Mouse (Mus musculus): ENCODE results near the gene Cacng1.

The Cacng1 gene

GRCm38 (mm10) chr11:107716332-107716938 lies at the start of gene Cacng1:
Cacng1 (minus strand) TSS chr11:107716522.
- no peak for DNase-seq

GRCm38 (mm10) chr11:107762688-107763460 lies 46.6 kb upstream of the Cacng1 start:
- no peak for DNase-seq

- no peak for DNase-seq
Measured at GRCm38 (mm10) chr11:107761790-107762500, 45.6 kb upstream of the Cacng1 start.

- no peak for DNase-seq
Measured at GRCm38 (mm10) chr11:107760001-107760400, 43.7 kb upstream of the Cacng1 start.

- no peak for DNase-seq
Measured at GRCm38 (mm10) chr11:107759516-107759915, 43.2 kb upstream of the Cacng1 start.

- DNase-seq: no peak
Measured at GRCm38 (mm10) chr11:107749114-107749513, 32.8 kb upstream of the Cacng1 start.

GRCm38 (mm10) chr11:107748243-107749035 lies 32.1 kb upstream of the Cacng1 start:
- no peak for DNase-seq

- DNase-seq: peak; percentile 9
Measured at GRCm38 (mm10) chr11:107743100-107743499, 26.8 kb upstream of the Cacng1 start.

- DNase-seq: no peak
Measured at GRCm38 (mm10) chr11:107738418-107739099, 22.2 kb upstream of the Cacng1 start.

- DNase-seq: no peak
Measured at GRCm38 (mm10) chr11:107737886-107738285, 21.6 kb upstream of the Cacng1 start.

- peak; percentile 21 for DNase-seq
Measured at GRCm38 (mm10) chr11:107734133-107734532, 17.8 kb upstream of the Cacng1 start.

GRCm38 (mm10) chr11:107731498-107731897 lies 15.2 kb upstream of the Cacng1 start:
- no peak for DNase-seq

- no peak for DNase-seq
Measured at GRCm38 (mm10) chr11:107730940-107731339, 14.6 kb upstream of the Cacng1 start.

GRCm38 (mm10) chr11:107729141-107729540 lies 12.8 kb upstream of the Cacng1 start:
- DNase-seq: no peak

- no peak for DNase-seq
Measured at GRCm38 (mm10) chr11:107728073-107728863, 11.9 kb upstream of the Cacng1 start.

GRCm38 (mm10) chr11:107724603-107725002 lies 8.3 kb upstream of the Cacng1 start:
- no peak for DNase-seq

- DNase-seq: no peak
Measured at GRCm38 (mm10) chr11:107721057-107721456, 4.7 kb upstream of the Cacng1 start.

- no peak for DNase-seq
Measured at GRCm38 (mm10) chr11:107720264-107721021, 4.1 kb upstream of the Cacng1 start.

GRCm38 (mm10) chr11:107714368-107714767 lies 2.0 kb downstream of the Cacng1 start:
- no peak for DNase-seq

- DNase-seq: no peak
Measured at GRCm38 (mm10) chr11:107710379-107710778, 5.9 kb downstream of the Cacng1 start.
